Mouse (Mus musculus) heart, postnatal 0 days (tissue): Measurements from ENCODE around the gene Slc22a23.

Experiments
- CTCF ChIP-seq: IDR thresholded peaks from 2 replicates; pipeline ENCODE4 v1.5.1; 2016; ENCODE audit warnings: antibody characterized with exemption, control low read depth, low read depth
- EP300 ChIP-seq: IDR thresholded peaks from 2 replicates; pipeline ENCODE4 v1.6.1; 2016; ENCODE audit warnings: antibody characterized with exemption, low read depth

GRCm38 (mm10) chr13:34371951-34372869 lies 27.2 kb upstream of the Slc22a23 start:
- TF ChIP-seq EP300: no peak
- TF ChIP-seq CTCF: no peak
